Mouse (Mus musculus): ENCODE results near the gene Slc5a1.

Gene Slc5a1

GRCm38 (mm10) chr5:33104025-33104481 lies at the start of gene Slc5a1:
Slc5a1 (plus strand) TSS chr5:33104219.
- no peak for DNase-seq (ENCODE audit: low read depth)

DNA sequence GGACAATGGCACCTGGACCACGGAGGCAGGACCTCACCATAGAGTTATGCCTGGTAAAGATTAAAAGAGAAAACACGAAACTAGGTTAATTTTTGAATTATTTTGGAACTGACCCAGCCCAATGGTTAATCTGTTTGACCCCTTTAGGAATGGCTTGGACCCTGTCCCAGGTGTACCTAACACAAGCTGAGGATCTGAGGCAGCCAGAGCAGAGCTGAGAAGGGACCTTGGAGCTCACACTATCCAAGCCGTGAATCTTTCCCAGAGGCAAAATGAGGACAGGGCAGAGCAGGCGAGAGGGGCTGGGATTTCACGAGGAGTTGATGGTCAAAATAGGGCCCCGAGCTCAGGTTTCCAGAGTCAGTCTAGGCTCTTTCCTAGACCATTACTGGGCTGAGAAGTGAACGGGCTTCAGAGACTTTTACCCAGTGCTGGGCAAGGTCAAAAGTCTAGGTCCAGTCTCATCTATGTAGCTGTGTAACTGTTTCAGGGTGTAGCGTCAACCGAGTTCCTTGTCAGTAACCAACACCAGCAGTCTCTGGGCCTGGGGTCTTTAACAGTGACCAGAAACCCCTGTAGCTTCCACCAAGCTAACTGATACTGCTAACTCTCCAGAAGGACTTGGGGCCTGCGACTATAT lies 47.8 kb upstream of the Slc5a1 start:
- DNase-seq (ENCODE audit: low read depth) = no peak

GRCm38 (mm10) chr5:33070071-33070470 lies 33.9 kb upstream of the Slc5a1 start:
- DNase-seq (ENCODE audit: low read depth) = no peak

GRCm38 (mm10) chr5:33076490-33077191 lies 27.4 kb upstream of the Slc5a1 start:
- no peak for DNase-seq (ENCODE audit: low read depth)

GRCm38 (mm10) chr5:33082896-33083295 lies 21.1 kb upstream of the Slc5a1 start:
- no peak for DNase-seq (ENCODE audit: low read depth)

- DNase-seq (ENCODE audit: low read depth) = no peak
Observed at GRCm38 (mm10) chr5:33084599-33084998, 19.4 kb upstream of the Slc5a1 start.

- DNase-seq (ENCODE audit: low read depth) = no peak
Observed at GRCm38 (mm10) chr5:33091342-33091741, 12.7 kb upstream of the Slc5a1 start.

DNA sequence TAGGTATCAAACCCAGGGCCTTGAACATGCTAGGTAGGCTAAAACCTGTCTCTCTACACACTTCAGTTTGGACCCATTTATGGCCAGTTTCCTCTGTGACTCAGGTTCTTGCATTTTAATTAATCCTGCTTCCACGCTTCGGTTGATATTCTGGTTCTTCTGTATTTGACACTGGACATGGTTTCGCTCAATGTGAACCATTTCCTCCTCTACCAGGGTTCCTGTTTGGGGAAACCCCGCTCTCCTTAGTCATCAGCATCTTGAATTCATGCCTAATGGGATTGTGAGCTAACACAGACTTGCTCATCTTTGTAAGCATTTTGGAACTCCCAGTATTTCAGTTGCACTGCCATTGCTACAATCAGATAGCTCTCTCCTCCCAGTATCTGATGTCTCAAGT lies 8.7 kb upstream of the Slc5a1 start:
- no peak for DNase-seq (ENCODE audit: low read depth)

GRCm38 (mm10) chr5:33102369-33103055 lies 1.5 kb upstream of the Slc5a1 start:
- no peak for DNase-seq (ENCODE audit: low read depth)

GRCm38 (mm10) chr5:33104876-33105275 lies 857 bp downstream of the Slc5a1 start:
- no peak for DNase-seq (ENCODE audit: low read depth)

DNA sequence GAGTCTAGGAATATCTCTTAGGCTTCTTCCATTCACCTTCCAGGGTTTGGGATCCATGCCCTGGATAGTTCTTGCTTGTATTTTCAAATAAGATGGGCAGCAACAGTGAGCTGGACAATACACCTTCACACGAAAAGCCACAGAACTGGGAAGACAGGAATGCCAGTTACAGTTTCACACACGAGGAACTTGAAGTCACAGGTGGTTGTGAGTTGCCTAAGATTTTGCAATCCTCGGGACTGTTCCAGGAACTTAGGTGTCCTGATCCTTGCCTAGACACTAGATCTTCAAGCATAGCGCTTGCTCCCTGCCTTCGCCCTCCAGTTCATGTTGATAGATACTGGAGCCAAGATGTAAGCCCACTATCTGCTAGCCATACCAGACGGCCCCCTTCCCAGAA lies 1.6 kb downstream of the Slc5a1 start:
- no peak for DNase-seq (ENCODE audit: low read depth)

- no peak for DNase-seq (ENCODE audit: low read depth)
Observed at GRCm38 (mm10) chr5:33107056-33107455, 3.0 kb downstream of the Slc5a1 start.

DNA sequence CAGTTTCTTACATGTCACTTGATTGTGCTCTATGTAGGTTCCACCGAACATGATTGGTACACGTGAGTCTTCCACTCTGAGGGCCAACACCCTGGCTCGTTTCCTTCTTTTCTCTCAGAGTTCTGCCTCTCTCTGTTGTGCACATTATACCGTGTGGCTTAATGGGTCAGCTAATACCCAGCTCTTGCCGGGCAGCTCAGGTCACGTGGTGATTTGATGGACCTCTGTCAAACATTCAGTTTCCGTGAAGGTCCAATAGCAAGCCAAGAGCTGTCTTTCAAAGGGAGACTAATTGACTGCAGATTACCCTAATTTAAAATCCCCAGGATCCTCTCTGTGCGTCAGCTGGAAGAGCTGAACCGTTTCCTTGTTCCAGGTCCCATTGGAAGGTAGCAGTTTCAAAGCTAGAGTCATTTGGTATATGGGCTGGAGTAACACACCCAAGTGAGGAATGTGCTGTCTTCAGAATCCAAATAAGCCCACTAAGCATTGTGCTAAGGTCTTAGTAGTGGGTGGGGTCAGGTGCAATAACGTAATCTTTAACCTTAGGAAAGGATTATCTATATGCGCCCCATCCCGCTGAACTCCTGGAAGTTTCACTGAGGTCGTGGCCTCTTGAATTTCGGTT lies 3.9 kb downstream of the Slc5a1 start:
- no peak for DNase-seq (ENCODE audit: low read depth)

GRCm38 (mm10) chr5:33121871-33122315 lies 17.9 kb downstream of the Slc5a1 start:
- DNase-seq (ENCODE audit: low read depth) = peak; percentile 57

DNA sequence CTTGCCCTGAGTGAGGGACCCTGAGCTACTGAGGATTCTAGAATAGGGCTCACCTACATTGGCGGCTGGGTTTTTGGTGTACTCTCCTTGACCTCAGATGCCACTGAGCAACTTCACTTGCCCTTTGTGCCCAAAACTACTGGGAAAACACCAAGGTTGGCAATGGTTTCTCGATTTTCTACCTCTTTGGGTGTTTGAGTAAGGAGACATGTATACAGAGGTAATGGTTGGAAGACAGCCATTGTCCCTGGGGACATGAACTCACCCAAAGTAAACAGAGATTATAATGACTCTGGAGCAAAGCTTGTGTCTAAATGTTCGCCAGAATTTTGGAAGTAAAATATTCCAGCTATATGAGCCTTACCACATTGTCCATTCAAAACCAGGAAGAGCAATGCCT lies 19.6 kb downstream of the Slc5a1 start:
- no peak for DNase-seq (ENCODE audit: low read depth)

DNA sequence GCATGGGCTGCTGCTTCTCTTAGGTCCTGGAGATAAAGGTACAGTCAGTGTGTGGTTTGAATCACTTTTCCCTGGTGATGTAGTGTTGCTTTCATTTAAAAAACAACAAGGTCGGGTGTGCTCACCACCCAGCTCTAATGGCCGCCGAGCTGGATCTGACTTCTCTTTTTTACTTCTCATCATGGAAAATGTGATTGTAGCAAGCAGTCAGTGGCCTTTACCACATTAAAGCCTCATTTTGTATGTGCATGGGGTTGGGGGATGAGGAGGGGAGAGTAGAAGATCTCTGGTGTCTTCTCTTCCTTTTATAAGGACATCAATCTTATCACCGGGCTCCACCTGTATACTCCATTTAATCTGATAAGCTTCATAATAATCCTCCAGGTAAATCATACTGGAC lies 21.3 kb downstream of the Slc5a1 start:
- DNase-seq (ENCODE audit: low read depth) = peak; percentile 12

DNA sequence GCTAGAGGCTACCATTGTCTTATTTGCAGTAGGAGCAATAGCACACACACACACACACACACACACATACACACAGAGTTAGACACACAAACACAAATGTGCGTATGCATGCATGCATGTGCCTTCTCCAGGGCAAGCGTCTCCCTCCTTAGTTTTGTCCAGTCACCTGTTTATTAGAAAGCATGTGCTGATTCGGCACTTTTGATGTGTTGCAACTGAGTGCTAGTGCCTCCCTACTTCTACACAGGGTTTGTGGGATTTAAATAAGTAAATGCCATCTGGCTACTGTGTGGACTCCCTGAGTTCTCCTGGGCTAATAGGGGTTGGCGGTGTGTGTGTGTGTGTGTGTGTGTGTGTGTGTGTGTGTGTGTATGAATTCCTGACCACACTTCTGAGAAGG lies 30.1 kb downstream of the Slc5a1 start:
- DNase-seq (ENCODE audit: low read depth) = no peak

DNA sequence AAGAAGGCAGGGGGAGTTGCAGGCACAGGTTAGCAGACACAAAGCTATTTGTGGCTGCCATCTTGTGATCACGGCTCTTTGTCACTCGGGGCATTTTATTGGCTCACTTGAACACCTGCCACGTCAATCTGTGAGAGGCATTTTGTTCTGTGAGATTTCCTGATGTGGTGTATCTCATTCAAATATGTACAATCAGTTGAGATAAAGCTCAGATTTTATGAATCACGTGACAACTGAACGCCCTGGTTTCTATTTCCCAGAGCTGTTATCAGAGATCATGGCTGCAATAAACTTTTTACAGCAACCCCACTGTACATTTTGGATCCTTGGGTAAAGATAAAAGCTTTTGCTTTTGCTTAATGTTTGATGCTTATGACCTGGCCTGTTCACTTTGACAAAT lies 31.6 kb downstream of the Slc5a1 start:
- DNase-seq (ENCODE audit: low read depth) = no peak

DNA sequence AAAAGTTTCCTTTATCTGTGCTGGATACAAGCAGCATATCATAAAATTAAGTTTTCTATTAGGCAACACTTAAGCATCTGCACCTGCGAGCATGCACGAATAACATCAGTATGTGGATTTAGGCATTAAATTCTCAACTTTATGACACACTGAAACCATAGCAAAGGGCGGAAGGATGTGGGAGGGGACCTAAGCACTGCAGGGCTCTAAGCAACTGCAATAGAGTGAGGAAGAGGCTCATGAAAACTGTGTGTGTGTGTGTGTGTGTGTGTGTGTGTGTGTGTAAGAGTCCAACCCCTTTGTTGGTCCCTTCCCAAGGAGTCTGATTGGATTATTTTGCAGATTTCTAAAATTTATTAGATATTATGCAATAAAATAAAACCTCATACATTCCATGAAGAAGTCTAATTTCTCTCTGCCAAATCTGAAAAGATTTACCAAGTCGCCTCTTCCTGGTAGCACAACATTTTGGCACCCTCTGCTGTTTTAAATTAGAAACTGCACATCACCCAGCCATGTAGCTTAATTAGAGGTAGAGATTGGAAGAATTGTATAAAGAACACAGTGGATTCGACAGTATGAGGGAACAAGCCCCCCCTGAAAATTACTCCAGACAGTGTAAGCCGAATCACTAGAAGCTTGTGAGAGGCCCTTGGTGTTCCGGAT lies 38.9 kb downstream of the Slc5a1 start:
- peak; percentile 81 for DNase-seq (ENCODE audit: low read depth)

- DNase-seq (ENCODE audit: low read depth) = peak; percentile 68
Observed at GRCm38 (mm10) chr5:33144025-33144424, 40.0 kb downstream of the Slc5a1 start.

GRCm38 (mm10) chr5:33146837-33147236 lies 42.8 kb downstream of the Slc5a1 start:
- no peak for DNase-seq (ENCODE audit: low read depth)

DNA sequence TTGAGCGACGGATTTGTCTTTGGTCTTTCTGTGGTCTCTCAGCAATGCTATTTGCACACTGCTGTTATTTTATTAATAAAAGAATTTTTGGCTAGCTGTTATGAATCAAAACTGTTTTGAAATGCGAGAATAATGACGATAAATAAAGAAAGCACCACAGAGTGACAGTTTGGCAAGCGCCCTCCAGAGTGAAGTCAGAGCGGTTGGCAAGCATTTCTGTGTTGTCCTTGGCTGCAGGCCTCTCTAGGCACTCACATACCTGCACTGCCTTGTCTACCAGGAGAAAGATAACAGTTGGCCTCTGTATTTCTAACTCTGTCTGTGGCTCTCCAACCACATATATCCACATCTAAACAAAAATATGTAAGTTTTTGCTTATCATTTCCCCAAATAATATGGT lies 43.7 kb downstream of the Slc5a1 start:
- DNase-seq (ENCODE audit: low read depth) = no peak
